Mouse (Mus musculus) hindbrain, embryonic 14.5 days (tissue): ENCODE results near the gene Il17c. TPM values are rescaled to one million over a fixed set of nuclear protein-coding genes. Genes with fewer than 3 reads are reported as not detected.

Experiments
- ATAC-seq: fragments of 200-750 bp; cut with Nextera tagmentation; 2 replicates; pipeline ENCODE4 v1.8.0; 2017; ENCODE audit warnings: moderate number of reproducible peaks, mild to moderate bottlenecking, moderate TSS enrichment, moderate library complexity; ENCODE audit not compliant: low FRiP score
- DNase-seq: peaks from one replicate; pipeline ENCODE4 v3.0.0-alpha.2; 2015; ENCODE audit warnings: low spot score
- H3K27ac ChIP-seq: fragments of 300-500 bp; sonication (generic); 2 replicates; pipeline ENCODE4 v1.5.1; 2014; ENCODE audit warnings: mild to moderate bottlenecking, moderate library complexity
- H3K27me3 ChIP-seq: fragments of 300-500 bp; sonication (generic); 2 replicates; pipeline ENCODE4 v1.6.1; 2014; ENCODE audit warnings: mild to moderate bottlenecking, low read length, mixed read lengths; ENCODE audit not compliant: control insufficient read depth, insufficient read depth
- H3K36me3 ChIP-seq: fragments of 300-500 bp; sonication (generic); replicated peaks from 2 replicates; pipeline ENCODE4 v1.6.1; 2014; ENCODE audit not compliant: control insufficient read depth, insufficient read depth
- H3K4me1 ChIP-seq: fragments of 300-500 bp; sonication (generic); replicated peaks from 2 replicates; pipeline ENCODE4 v1.6.1; 2014; ENCODE audit warnings: antibody characterized with exemption, low read length, mixed read lengths; ENCODE audit not compliant: control insufficient read depth, insufficient read depth
- H3K4me2 ChIP-seq: fragments of 300-500 bp; sonication (generic); replicated peaks from 2 replicates; pipeline ENCODE4 v1.6.1; 2014; ENCODE audit warnings: mild to moderate bottlenecking, moderate library complexity
- H3K4me3 ChIP-seq: fragments of 300-500 bp; sonication (generic); replicated peaks from 2 replicates; pipeline ENCODE4 v1.5.1; 2014; ENCODE audit warnings: mild to moderate bottlenecking, low read length
- H3K9ac ChIP-seq: fragments of 300-500 bp; sonication (generic); 2 replicates; pipeline ENCODE4 v1.6.1; 2014
- H3K9me3 ChIP-seq: fragments of 300-500 bp; sonication (generic); 2 replicates; pipeline ENCODE4 v1.6.1; 2016; ENCODE audit warnings: low read length; ENCODE audit not compliant: control insufficient read depth
- WGBS: fragments of 180-500 bp; shearing (Covaris S2); extraction: QIAGEN DNeasy Blood & Tissue Kit; methylation state at CpG from one replicate; pipeline ENCODE4 v1.1.7; 2014; 5-methylcytosine and 5-hydroxymethylcytosine counted together
- polyA plus RNA-seq: library from polyadenylated mRNA; unstranded; fragments of >200 nt; fragmentation: Nextera tagmentation; extraction: Ambion mirVana; gene quantifications from 2 replicates; pipeline ENCODE4 v1.2.1, GENCODE M21; 2014

Il17c gene
- polyA plus RNA-seq, 1 experiment from 2014 or later: not detected

- peaks cover 84% of the 10 kb centered on the region for H3K36me3 ChIP-seq
- no peaks in the 10 kb centered on the region for H3K4me1 ChIP-seq
These were observed 23.6 kb upstream of the Il17c start for GRCm38 (mm10) chr8:122398186-122398585.

GRCm38 (mm10) chr8:122405146-122405805, 16.5 kb upstream of the Il17c start:
- Histone ChIP-seq H3K9ac (no peak overlapping the region), H3K27ac (no peak overlapping the region), H3K36me3 (peaks cover 99% of the 10 kb centered on the region), H3K4me1 (no peaks in the 10 kb centered on the region), H3K4me2 (no peak overlapping the region), H3K9me3 (no peaks in the 10 kb centered on the region), H3K27me3 (no peaks in the 10 kb centered on the region), H3K4me3 (no peak overlapping the region)
- ATAC-seq (no peak), DNase-seq (no peak)
- WGBS: 91% methylated on average over 9 of the region's 9 CpGs

More at GRCm38 (mm10) chr8:122398186-122398585, 23.6 kb upstream of the Il17c start:
- no peak overlapping the region for H3K27ac ChIP-seq
- 96% methylated on average over 9 of the region's 9 CpGs for WGBS
- DNase-seq (no peak), ATAC-seq (no peak)
- H3K27me3 ChIP-seq: no peaks in the 10 kb centered on the region
- H3K4me2 ChIP-seq: no peak overlapping the region
- no peak overlapping the region for H3K9ac ChIP-seq
- H3K4me3 ChIP-seq: no peak overlapping the region
- no peaks in the 10 kb centered on the region for H3K9me3 ChIP-seq

GRCm38 (mm10) chr8:122407678-122408077, 14.1 kb upstream of the Il17c start:
- no peaks in the 10 kb centered on the region for H3K9me3 ChIP-seq
- no peak overlapping the region for H3K4me3 ChIP-seq
- no peaks in the 10 kb centered on the region for H3K27me3 ChIP-seq
- H3K4me1 ChIP-seq: no peaks in the 10 kb centered on the region
- no peak overlapping the region for H3K27ac ChIP-seq
- WGBS: 96% methylated on average over 7 of the region's 7 CpGs
- peaks cover 99% of the 10 kb centered on the region for H3K36me3 ChIP-seq
- H3K4me2 ChIP-seq: no peak overlapping the region
- no peak overlapping the region for H3K9ac ChIP-seq
- no peak for ATAC-seq
- DNase-seq: no peak

- DNase-seq (no peak), ATAC-seq (no peak)
- H3K4me1 ChIP-seq: no peaks in the 10 kb centered on the region
- no peak overlapping the region for H3K9ac ChIP-seq
- no peaks in the 10 kb centered on the region for H3K9me3 ChIP-seq
- H3K27ac ChIP-seq: no peak overlapping the region
- no peak overlapping the region for H3K4me2 ChIP-seq
- H3K4me3 ChIP-seq: no peak overlapping the region
- H3K27me3 ChIP-seq: no peaks in the 10 kb centered on the region
- WGBS: 89% methylated on average over 9 of the region's 9 CpGs
- peaks cover 99% of the 10 kb centered on the region for H3K36me3 ChIP-seq
These were observed 7.5 kb upstream of the Il17c start for GRCm38 (mm10) chr8:122414311-122414710.

GRCm38 (mm10) chr8:122415554-122415953, 6.3 kb upstream of the Il17c start:
- no peak overlapping the region for H3K27ac ChIP-seq
- H3K4me2 ChIP-seq: no peak overlapping the region
- 92% methylated on average over 6 of the region's 6 CpGs for WGBS
- no peak overlapping the region for H3K9ac ChIP-seq
- no peaks in the 10 kb centered on the region for H3K27me3 ChIP-seq
- ATAC-seq: no peak
- H3K36me3 ChIP-seq: peaks cover 88% of the 10 kb centered on the region
- DNase-seq: no peak
- no peaks in the 10 kb centered on the region for H3K4me1 ChIP-seq
- no peak overlapping the region for H3K4me3 ChIP-seq
- no peaks in the 10 kb centered on the region for H3K9me3 ChIP-seq

- Histone ChIP-seq H3K4me3 (no peak overlapping the region), H3K9ac (no peak overlapping the region), H3K9me3 (no peaks in the 10 kb centered on the region), H3K36me3 (peaks cover 43% of the 10 kb centered on the region), H3K4me2 (no peak overlapping the region), H3K27me3 (no peaks in the 10 kb centered on the region), H3K27ac (no peak overlapping the region), H3K4me1 (no peaks in the 10 kb centered on the region)
- DNase-seq (no peak), ATAC-seq (no peak)
- 59% methylated on average over 9 of the region's 9 CpGs for WGBS
These were observed 1.8 kb upstream of the Il17c start for GRCm38 (mm10) chr8:122419881-122420555.

- Histone ChIP-seq H3K4me2 (no peak overlapping the region), H3K4me1 (no peaks in the 10 kb centered on the region), H3K9ac (no peak overlapping the region), H3K9me3 (no peaks in the 10 kb centered on the region), H3K4me3 (no peak overlapping the region), H3K36me3 (peaks cover 12% of the 10 kb centered on the region), H3K27me3 (no peaks in the 10 kb centered on the region), H3K27ac (no peak overlapping the region)
- WGBS: 85% methylated on average over 24 of the region's 24 CpGs
- DNase-seq (no peak), ATAC-seq (no peak)
These were observed 1.4 kb downstream of the Il17c start for GRCm38 (mm10) chr8:122423217-122423616.

GRCm38 (mm10) chr8:122423659-122424058, 1.8 kb downstream of the Il17c start:
- peaks cover 7% of the 10 kb centered on the region for H3K36me3 ChIP-seq
- no peaks in the 10 kb centered on the region for H3K27me3 ChIP-seq
- WGBS: 51% methylated on average over 5 of the region's 5 CpGs
- H3K9ac ChIP-seq: no peak overlapping the region
- H3K9me3 ChIP-seq: no peaks in the 10 kb centered on the region
- H3K4me2 ChIP-seq: no peak overlapping the region
- no peak overlapping the region for H3K27ac ChIP-seq
- no peak for DNase-seq
- ATAC-seq: no peak
- no peaks in the 10 kb centered on the region for H3K4me1 ChIP-seq
- H3K4me3 ChIP-seq: no peak overlapping the region

GRCm38 (mm10) chr8:122426145-122426544, 4.3 kb downstream of the Il17c start:
- no peak overlapping the region for H3K27ac ChIP-seq
- DNase-seq: no peak
- no peaks in the 10 kb centered on the region for H3K27me3 ChIP-seq
- H3K4me2 ChIP-seq: no peak overlapping the region
- WGBS: 81% methylated on average over 9 of the region's 9 CpGs
- no peak overlapping the region for H3K9ac ChIP-seq
- no peaks in the 10 kb centered on the region for H3K9me3 ChIP-seq
- H3K4me1 ChIP-seq: no peaks in the 10 kb centered on the region
- ATAC-seq: no peak
- no peaks in the 10 kb centered on the region for H3K36me3 ChIP-seq
- H3K4me3 ChIP-seq: no peak overlapping the region
